Mouse (Mus musculus) kidney, embryonic 15.5 days (tissue): ENCODE measurements around the gene Anxa11. TPM values are rescaled to one million over a fixed set of nuclear protein-coding genes. Genes with fewer than 3 reads are reported as not detected.
A peak's percentile ranks its signal among the peaks of the same experiment; 100 is the strongest.
"Not testable (repeated sequence)": the region's sequence is repeated elsewhere in the genome, so short reads cannot be mapped to it uniquely, and the experiment has no call there.

Experiments used
- ATAC-seq: fragments of 200-750 bp; cut with Nextera tagmentation; replicated peaks from 2 replicates; pipeline ENCODE4 v1.8.0; 2017; ENCODE audit warnings: moderate TSS enrichment; ENCODE audit not compliant: low FRiP score
- H3K27ac ChIP-seq: fragments of 300-500 bp; sonication (generic); 2 replicates; pipeline ENCODE4 v1.5.1; 2015; ENCODE audit warnings: mild to moderate bottlenecking, inconsistent platforms
- H3K27me3 ChIP-seq: fragments of 300-500 bp; sonication (generic); 2 replicates; pipeline ENCODE4 v1.6.1; 2015; ENCODE audit warnings: inconsistent platforms
- H3K36me3 ChIP-seq: fragments of 300-500 bp; sonication (generic); 2 replicates; pipeline ENCODE4 v1.6.1; 2015; ENCODE audit warnings: inconsistent platforms
- H3K4me1 ChIP-seq: fragments of 300-500 bp; sonication (generic); 2 replicates; pipeline ENCODE4 v1.6.1; 2015; ENCODE audit warnings: inconsistent platforms
- H3K4me2 ChIP-seq: fragments of 300-500 bp; sonication (generic); 2 replicates; pipeline ENCODE4 v1.6.1; 2015; ENCODE audit warnings: moderate library complexity, mild to moderate bottlenecking, inconsistent platforms
- H3K4me3 ChIP-seq: fragments of 300-500 bp; sonication (generic); replicated peaks from 2 replicates; pipeline ENCODE4 v1.5.1; 2015; ENCODE audit warnings: mild to moderate bottlenecking, inconsistent platforms
- H3K9ac ChIP-seq: fragments of 300-500 bp; sonication (generic); 2 replicates; pipeline ENCODE4 v1.6.1; 2015; ENCODE audit warnings: mild to moderate bottlenecking, inconsistent platforms
- H3K9me3 ChIP-seq: fragments of 300-500 bp; sonication (generic); replicated peaks from 2 replicates; pipeline ENCODE4 v1.6.1; 2016; ENCODE audit warnings: inconsistent platforms
- WGBS: fragments of 180-500 bp; shearing (Covaris S2); methylation state at CpG from one replicate; pipeline ENCODE4 v1.1.7; 2015; ENCODE audit warnings: mixed read lengths; 5-methylcytosine and 5-hydroxymethylcytosine counted together
- microRNA-seq: library from miRNA; unstranded; fragments of <30 nt; microRNA quantifications from one replicate; pipeline ENCODE4, GENCODE M21; 2016
- polyA plus RNA-seq: library from polyadenylated mRNA; unstranded; fragments of >200 nt; fragmentation: Nextera tagmentation; extraction: Ambion mirVana; gene quantifications from 2 replicates; pipeline ENCODE4 v1.2.1, GENCODE M21; 2015

The Anxa11 gene
- polyA plus RNA-seq, 1 experiment from 2014 or later, result 46.1 TPM

- H3K9ac ChIP-seq, H3K27ac ChIP-seq, H3K36me3 ChIP-seq, H3K9me3 ChIP-seq, H3K27me3 ChIP-seq, H3K4me2 ChIP-seq, H3K4me1 ChIP-seq, H3K4me3 ChIP-seq: not testable (repeated sequence)
- no CpG with 5 or more reads among the region's 10 CpGs for WGBS
- ATAC-seq, result peak; percentile 82; the same call in 1 of the 2 replicates
These were observed 85.6 kb downstream of the Anxa11 start, which contains the start of gene Tmem254a for GRCm38 (mm10) chr14:25927562-25927881. TSS of gene Tmem254a (minus strand) at chr14:25927672.

Small RNA genes lying within 50 kb of the gene (microRNA-seq; reads per million reads assigned to microRNA genes)
- gene Gm23701, result not detected

Other genes starting within 250 kb of the Anxa11 start
- 41.5 and 42.1 TPM in 2 replicates for gene Ppif, start 148.0 kb upstream of the Anxa11 start, polyA plus RNA-seq
- gene Zcchc24, start 73.1 kb upstream of the Anxa11 start, polyA plus RNA-seq, result 18.3 and 21.0 TPM in 2 replicates
- gene Plac9a, start 60.9 kb downstream of the Anxa11 start, polyA plus RNA-seq, result 0.57 and 2.4 TPM in 2 replicates
- gene Tmem254a, start 85.5 kb downstream of the Anxa11 start, polyA plus RNA-seq, result 3.3 and 4.1 TPM in 2 replicates
- 0.15 TPM in 1 of 2 replicates, not detected in the other for gene Cphx1, start 96.1 kb downstream of the Anxa11 start, polyA plus RNA-seq
- 0.85 and 1.2 TPM in 2 replicates for gene Duxbl1, start 136.4 kb downstream of the Anxa11 start, polyA plus RNA-seq
- gene Gm9780, start 200.6 kb downstream of the Anxa11 start, polyA plus RNA-seq, result 22.3 and 36.1 TPM in 2 replicates
- 30.3 and 33.2 TPM in 2 replicates for gene Tmem254c, start 225.2 kb downstream of the Anxa11 start, polyA plus RNA-seq
- not detected in 2 replicates for gene Cphx2, start 239.4 kb downstream of the Anxa11 start, polyA plus RNA-seq
- gene Cphx3, start 240.1 kb downstream of the Anxa11 start, polyA plus RNA-seq, result 0.12 TPM in 1 of 2 replicates, not detected in the other